Mouse (Mus musculus) liver, adult 2 months (tissue): Measurements from ENCODE around the gene Cdk19.

Source experiments
- CTCF ChIP-seq: fragments of 200-500 bp; IDR thresholded peaks from 2 replicates; pipeline ENCODE4 v1.5.1; 2011; ENCODE audit warnings: low read depth, low read length, control low read depth
- POLR2A ChIP-seq: fragments of 200-500 bp; IDR thresholded peaks from 2 replicates; pipeline ENCODE4 v1.6.1; 2011; ENCODE audit warnings: low read length, control low read depth; ENCODE audit not compliant: insufficient read depth; ENCODE audit errors: extremely low read depth

- no peak for TF ChIP-seq POLR2A
- no peak for TF ChIP-seq CTCF
Observed at GRCm38 (mm10) chr10:40482285-40482684, 142.9 kb downstream of the Cdk19 start.
